Mouse (Mus musculus) neural tube, embryonic 10.5 days (tissue): ENCODE data around the gene Yy1.
A peak's percentile ranks its signal among the peaks of the same experiment; 100 is the strongest.

Experiments used
- DNase-seq: peaks from one replicate; pipeline ENCODE4 v3.0.0-alpha.2; 2017; ENCODE audit warnings: low spot score; ENCODE audit errors: extremely low spot score

The Yy1 gene

DNA sequence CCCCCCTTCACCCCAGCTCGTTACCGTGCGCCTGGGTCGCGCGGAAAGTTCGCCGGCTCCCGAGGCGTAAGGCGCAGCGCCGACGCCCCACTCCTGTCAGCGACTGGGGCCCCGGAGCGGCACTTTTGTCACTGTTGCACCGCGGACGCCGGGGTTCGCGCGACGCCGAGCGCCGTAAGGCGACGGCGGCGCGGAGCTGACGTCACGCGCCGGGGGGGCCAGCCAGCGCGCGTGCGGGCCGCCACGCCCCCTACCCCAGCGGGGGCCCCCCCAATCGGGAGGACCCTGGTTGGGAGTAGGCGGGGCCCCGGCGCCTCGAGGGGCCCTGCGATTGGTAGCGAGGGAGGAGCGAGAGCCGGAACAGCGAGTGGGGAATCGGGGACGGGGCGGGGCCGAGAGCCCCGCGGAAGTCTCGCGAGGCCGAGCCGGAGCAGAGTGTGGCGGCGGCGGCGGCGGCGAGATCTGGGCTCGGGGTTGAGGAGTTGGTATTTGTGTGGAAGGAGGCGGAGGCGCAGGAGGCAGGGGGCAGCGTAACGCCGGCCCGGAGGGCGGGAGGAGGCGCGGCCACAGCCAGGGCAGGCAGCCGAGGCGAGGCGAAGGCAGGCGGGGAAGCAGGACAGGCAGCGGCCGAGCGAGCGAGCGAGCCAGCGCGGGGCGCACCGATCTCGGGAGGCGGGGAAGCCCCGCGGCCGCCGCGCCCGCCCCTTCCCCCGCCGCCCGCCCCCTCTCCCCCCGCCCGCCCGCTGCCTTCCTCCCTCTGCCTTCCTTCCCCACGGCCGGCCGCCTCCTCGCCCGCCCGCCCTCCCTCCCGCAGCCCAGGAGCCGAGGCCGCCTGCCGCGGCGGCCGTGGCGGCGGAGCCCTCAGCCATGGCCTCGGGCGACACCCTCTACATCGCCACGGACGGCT is at the start of gene Yy1:
Yy1 (plus strand) TSS at position 428 of the 907 bp plus-strand sequence.
- DNase-seq, result peak; percentile 98

DNA sequence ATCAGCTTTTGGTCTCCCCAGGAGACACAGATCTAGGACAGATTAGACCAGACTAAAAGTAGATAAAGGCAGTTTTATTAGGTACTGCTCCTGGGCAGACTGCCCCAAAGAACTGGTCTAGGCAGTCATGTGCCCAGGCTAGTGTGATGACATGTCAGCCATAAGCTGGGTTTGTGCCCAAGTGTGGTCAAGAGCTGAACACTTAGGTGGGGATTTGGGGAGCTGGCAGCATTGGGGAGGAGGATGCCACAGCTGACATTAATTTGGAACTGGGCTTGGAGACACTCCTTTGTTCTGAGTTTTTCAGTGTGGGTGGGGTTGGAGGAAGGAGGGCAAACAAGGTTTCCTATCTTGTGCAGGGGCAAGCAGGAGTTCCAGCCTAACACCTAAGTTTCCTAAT is 46.8 kb upstream of the Yy1 start:
- no peak for DNase-seq

DNA sequence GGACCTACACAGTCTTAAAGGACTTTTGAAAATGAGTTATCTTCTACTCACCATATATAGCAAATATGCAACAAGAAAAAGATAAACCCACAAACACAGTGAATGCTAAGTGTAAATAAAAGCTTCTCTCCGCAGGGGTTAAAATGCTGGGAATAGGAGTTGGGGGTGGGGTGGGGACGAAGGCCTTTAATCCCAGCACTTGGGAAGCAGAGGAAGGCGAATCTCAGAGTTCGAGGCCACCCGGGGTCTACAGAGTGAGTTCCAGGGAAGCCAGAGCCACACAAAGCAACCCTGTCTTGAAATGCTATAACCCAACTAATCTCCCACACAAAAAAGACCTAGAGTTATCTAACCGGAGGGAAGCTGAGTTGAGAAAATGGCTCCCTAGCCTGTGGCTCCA is 43.8 kb upstream of the Yy1 start:
- peak; percentile 4 for DNase-seq

DNA sequence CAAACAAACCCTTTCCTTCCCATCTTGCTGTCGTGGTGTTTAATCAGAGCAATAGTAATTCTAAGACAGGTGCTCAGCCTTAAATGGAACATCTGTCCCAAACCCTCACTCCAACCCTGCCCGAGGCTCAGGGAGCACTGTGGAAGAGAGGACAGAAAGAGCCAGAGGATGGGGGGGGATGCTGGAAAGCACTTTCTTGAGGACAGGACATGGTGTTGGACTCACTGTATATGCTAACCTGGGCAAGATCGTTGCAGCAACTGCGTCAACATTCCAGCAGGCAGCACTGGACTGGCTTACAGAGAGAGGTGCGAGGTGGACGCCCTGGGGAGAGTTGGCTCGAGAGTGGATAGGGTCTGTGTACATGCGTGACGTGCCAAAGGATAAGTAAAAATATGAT is 43.3 kb upstream of the Yy1 start:
- peak; percentile 5 for DNase-seq

DNA sequence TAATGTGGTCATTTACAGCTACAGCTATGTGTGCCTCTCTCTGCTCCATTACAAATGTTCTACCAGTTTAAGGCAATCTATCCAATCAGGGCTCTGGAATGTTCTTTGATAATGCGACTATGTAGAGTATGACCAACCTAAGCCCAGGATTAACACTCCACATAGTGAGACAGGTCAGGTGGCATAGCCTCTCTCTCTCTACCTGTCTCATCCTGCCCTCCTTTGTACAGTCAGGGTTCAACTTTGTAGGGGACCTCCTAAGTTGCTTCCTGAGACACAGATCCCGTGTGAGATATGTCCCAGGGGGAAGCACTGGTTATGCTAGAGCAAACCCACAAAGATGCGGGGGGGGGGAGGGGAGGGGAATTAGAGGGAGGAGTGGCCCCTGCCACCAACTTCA is 42.5 kb upstream of the Yy1 start:
- no peak for DNase-seq

DNA sequence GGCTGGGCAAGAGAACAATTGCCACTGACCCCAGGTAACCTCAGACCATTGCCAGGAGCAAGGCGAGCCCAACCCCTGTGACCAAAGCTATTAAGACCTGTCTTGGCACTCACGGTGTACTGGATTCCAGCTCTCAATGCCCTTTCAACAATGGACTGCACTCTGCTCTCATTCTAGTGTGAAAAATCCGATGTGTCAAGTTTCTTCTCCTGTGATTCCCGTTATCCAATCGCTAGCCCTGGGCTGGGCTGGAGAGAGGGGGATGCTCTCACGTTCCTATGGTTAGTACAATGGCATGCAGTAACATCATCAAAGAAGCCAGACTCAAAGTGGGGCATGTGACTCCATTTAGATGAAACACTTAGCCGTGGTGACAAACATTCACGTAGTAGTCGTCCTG is 41.0 kb upstream of the Yy1 start:
- DNase-seq, result no peak

DNA sequence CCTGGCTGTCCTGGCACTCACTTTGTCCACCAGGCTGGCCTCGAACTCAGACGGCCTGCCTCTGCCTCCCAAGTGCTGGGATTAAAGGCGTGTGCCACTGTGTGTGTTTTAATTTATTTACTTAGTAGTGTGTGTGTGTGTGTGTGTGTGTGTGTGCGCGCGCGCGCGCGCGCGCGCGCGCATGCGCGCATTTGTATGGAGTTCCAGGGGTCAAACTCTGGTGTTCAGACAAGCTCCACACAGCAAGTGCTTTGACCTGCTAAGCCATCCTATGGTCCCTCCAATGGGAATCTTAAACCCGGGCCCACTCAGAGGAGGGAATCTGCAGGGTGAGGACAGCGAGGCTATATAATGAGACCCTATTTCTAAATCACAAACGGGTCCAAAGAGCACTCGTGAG is 37.6 kb upstream of the Yy1 start:
- DNase-seq, result no peak

DNA sequence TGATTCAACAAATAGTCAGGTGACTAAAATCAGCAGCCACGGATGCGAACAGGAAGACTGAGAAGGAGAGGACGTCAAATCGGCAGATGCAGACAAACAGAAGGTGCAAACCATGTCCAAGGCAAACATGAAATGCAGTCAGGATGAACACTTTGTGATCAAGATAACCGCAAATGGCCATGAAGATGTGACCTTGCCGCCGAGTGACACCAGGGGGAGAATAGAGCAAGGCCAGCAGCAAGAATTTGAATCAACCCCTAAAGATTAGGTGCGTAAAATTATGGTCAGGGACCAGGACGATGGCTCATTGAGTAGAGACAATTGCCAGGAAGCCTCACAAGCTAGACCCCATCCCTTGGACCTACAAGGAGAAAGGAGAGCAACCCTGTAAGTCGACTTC is 36.2 kb upstream of the Yy1 start:
- DNase-seq, result no peak

DNA sequence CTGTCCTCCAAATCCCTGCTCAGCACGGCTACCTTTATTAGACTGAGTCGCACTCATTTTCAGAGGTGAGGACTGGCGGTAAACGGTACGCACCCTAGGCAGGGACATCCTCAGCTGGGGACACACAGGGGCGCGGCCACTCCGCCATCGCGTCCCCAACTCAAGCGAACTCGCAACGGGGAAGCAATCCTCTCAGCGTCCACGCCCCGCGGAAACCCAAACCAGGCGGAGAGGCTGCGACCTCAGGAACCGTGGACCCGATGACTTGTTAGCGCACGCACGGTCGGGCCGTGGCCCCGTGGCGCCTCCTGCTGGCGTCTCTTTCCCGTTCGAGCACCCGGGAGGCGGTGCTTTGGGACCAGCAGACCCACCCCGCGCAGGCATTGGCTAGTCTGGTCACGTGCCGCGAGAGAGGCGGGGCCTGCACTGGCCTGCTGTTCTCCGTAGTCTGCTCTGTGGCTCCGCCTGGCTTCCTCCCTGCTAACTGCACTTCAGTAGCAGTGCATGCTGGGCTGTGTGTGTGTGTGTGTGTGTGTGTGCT is 35.0 kb upstream of the Yy1 start:
- peak; percentile 98 for DNase-seq

DNA sequence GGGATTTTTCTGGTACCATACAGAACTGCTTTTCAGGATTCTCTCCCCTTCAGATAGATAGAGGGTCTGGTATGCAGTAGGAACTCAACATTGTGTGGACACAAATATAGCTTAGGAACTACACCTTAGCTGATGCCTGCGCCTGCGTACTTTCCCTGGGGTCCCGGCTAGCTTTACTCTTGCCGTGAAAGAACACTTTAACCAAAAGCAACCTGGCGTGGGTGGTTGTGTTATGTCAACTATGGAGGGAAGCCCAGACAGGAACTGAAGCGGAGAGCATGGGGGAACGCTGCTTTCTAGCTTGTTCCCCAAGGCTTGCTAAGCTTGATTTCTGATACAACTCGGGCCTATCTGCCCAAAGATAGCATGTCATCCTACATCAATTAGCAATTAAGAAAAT is 34.5 kb upstream of the Yy1 start:
- no peak for DNase-seq

DNA sequence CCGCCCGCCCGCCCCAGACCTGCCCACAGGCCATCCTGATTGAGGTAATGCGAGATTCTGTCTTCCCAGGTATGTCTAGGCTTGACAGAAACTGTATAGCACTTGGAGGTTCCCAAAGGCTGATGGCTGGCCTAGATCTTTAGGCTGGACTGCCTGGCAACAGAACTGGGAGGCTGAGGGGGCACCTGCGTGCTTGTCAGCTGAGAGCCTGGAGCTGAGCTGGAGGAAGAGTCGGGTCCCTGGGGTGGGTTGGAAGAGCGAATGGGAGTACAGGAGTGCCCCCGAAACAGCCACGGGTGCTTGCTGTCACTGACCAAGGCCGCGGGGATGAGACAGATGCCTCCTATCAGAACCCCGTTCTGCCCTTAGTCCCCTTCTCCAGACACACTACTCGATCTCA is 34.1 kb upstream of the Yy1 start:
- no peak for DNase-seq

DNA sequence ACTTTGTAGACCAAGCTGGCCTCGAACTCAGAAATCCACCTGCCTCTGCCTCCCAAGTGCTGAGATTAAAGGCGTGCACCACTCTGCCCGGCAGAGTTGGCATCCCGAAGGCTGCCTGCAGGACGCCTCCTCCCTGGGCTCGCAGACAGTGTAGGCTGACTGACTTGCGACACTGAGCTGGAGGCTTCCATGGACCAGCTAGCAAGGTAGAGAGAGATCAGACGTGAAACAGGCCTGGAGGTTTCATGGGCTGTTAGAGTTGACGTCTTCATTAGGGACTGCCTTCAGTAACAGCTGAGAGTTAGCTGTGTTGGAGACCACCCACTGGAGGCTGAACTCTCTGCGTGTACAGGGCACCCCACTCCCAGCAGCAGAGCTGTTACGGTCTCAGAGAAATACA is 33.5 kb upstream of the Yy1 start:
- DNase-seq, result no peak

DNA sequence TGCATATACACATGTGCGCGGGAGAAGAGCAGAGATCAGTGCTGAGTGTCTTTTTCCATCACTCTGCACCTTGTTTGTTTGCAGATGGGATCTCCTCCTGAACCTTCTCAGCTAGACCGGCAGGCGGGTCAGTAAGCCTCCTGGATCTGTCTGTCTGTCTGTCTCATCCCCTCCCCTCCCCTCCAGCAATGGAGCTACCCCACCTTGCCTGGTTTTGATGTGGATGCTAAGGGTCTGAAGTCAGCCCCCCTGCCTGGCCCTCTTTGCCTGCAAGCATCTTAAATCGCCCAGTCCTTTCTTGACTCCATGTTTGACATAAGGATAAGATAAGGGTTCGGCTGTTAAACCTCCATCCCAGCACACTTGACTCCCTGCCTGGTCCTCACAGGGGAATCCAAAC is 32.8 kb upstream of the Yy1 start:
- no peak for DNase-seq

DNA sequence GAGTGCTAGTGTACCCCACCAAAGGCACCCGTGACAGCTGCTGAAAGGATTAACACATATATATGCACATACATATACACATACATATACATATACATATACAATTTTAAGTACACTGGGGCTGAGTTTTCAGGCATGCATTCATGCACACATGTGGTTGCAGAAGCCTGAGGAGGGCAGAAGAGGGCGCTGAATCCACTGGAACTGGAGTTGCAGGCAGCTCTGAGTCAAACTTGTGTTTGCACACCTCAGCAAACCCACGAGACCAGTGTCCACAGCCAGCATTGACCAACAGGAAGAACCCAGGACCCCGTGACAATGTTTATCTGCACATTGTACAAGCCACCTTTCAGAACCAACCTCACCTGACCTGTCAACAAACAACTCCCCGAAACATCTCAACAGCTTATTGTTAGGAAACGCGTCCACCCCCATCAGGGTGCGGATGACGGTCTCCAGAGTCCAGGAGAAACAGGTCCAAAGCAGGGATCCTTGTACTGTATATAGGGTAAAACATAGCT is 32.2 kb upstream of the Yy1 start:
- no peak for DNase-seq

DNA sequence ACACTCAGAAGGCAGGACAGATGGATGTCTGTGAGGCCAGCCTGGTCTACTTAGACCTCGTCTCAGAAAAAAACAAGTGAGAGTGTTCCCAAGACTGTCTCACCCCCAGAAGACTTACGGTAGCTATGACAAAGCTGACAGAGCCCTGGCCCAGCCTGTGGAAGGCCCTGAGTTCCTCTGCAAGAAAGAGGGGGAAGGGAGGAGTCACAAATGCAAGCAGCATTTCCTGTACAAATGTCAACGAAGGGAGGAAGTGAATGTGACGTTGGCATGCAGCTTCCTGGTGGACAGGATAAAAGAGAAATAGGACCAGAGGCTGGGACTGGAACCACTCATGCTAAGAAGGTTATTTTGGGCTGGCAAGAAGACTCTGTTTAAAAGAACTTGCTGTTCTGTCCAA is 31.6 kb upstream of the Yy1 start:
- no peak for DNase-seq

DNA sequence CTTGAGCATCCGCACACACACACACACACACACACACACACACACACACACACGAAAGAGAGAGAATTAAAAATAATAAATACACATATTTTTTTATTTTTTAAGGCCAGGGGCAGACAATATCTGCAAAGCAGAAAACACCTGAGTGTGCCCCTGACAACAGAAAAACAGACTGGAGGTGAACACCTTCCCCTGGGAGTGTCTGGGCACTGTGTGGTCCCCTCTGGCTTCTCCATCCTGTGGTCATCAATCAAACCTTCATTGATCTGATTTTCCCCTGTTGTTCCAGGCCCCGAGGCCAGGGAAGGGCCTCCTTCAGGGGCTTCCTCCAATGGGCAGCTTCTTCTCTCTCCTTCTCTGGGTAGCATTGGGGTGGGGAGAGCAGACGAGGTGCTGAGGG is 31.1 kb upstream of the Yy1 start:
- DNase-seq, result no peak

DNA sequence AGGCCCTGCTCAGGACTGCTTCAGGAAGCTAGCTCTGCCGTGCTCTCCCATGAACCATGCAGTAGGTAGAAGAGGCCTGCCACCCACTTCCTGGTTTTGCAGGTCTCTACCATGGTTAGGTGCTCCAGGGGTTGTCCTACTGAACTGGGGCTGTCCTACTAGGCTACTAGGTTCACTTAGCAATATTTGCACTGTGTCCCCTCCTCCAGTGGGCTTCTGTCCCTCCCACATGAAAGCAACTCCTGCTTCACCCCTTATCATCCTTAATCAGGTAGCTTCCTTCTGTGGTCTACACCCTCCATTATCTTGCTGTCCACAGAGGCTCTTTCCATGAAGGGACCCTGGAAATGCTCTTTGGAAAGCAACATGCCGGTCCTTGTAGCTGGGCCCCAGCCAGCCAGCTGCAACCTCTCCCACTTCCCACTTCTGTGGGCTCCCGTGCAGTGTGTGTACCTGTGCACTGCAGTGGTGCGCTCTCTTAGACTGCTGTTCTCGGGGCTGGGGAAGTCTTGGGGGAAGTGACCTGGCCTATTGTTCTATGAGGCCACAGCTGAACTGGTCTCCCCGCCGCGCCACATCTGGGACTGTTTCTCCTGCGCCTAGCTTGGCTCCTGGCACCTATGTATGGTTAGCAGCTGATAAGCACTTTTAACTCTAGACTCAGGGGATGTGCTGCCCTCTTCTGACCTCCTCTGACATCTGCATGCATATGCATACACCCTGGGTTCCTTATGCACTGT is 29.5 kb upstream of the Yy1 start:
- DNase-seq, result no peak

DNA sequence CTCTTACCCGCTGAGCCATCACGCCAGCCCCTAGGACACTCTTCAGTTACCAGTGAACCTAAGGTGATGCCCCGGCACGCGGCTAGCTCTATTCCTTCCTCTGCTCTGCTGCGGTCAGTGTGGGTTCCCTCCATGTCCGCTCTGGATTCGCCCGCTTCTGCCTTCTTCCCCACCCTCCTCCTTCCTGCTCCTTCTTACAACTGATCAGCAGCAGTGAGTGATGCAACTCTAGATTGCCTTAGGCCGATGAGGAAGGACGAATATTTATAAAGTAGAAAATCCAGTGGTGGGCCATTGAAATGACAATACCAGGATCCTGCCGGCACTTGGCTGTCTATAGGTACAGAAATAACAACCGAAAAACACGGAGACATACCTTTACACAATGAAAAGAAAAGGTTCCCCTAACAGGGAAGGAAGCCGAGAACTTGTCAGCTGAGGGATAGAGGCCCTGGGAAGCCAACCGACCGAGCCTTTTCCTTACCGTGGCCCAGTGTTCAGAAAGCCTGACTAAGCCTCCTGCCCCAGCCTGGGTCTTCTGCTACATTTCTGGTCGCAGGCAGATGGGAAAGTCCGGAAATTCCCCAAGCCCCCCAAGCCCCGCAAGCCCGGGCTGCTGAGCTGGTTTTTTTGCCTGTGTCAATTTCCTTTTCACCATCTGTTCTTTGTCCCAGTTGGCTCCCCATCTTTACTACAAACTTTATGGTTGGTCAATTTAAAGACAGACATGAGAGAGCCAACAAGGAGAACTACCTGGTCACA is 27.7 kb upstream of the Yy1 start:
- no peak for DNase-seq

DNA sequence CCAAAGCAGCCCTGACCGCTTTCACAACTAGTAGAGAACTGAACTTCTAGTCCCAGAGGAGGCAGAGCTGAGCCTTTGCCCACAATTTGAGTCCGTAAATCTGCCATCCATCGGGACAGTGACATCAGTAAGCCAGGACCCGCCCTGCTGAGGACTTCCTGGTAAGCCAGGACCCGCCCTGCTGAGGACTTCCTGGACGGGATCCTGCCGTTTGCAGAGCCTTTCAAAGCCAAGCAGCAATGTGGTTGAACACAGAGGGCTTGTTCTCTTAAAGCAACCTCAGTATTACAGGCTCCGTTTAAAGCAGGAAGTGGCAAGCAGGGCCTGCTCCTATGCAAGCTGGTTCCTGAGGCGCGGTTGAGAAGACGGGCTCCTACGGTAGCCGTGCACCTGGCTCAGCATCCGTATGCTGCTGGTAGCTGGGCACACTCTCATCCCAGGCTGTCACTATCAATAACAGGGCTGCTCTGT is 27.0 kb upstream of the Yy1 start:
- DNase-seq, result peak; percentile 34

DNA sequence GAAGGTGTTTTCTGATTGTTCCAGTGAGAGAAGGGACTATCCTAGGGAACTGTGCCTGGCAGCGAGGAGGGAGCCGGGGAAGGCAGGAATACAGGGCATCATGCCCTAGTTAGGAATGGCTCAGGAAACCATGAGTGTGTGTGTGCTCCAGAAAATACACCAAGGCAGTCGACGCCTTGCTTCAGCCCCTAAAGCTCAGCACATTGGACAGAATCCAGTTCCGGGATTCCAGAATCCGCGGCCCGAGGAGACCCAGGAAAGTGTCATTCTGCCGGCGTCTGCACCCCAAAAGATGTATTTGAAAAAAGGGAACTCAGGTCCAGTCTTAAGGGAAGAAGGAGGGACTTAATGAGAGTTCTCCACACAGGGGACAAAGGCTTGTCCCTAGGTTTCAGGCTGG is 26.5 kb upstream of the Yy1 start:
- DNase-seq, result no peak

DNA sequence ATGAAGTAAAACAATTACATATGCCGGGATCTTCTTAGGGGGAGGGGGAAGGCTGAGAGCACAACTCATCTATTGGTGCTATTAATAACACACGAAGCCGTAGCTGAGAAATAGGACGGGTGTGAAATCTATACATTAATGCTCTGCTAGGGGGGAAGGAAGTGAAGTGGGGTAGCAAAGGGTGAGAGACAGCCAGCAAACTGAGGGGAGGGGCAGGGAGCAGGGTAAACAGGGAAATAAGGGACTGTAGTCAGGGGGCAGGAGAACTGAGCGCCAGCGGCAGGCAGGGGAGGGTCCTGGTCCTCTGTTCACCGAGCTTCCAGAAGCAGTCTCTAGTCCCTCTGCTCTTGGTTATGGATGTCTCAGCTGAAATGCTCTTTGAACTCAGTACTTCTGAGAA is 25.9 kb upstream of the Yy1 start:
- DNase-seq, result no peak
